Mouse (Mus musculus) spleen, adult 2 months (tissue): ENCODE measurements around the gene Ffar2. TPM values are rescaled to one million over a fixed set of nuclear protein-coding genes. Genes with fewer than 3 reads are reported as not detected.

Experiments
- DNase-seq, 2 experiments: peaks; one replicate each; pipeline versions ENCODE4 v3.0.0 to v3.0.0-alpha.2; 2012 to 2021; ENCODE audit warnings: low spot score in 2 of 2, low read depth in 1 of 2
- H3K27ac ChIP-seq: fragments of 200-500 bp; 2 replicates; pipeline ENCODE4 v1.5.1; 2012; ENCODE audit warnings: low read length, inconsistent platforms; ENCODE audit not compliant: insufficient read depth
- H3K27me3 ChIP-seq: fragments of 200-500 bp; 2 replicates; pipeline ENCODE4 v1.6.1; 2012; ENCODE audit warnings: mild to moderate bottlenecking, moderate library complexity, low read length, inconsistent platforms; ENCODE audit not compliant: control insufficient read depth, insufficient read depth
- H3K36me3 ChIP-seq: fragments of 200-500 bp; 2 replicates; pipeline ENCODE4 v1.6.1; 2012; ENCODE audit warnings: mild to moderate bottlenecking, low read length, inconsistent platforms; ENCODE audit not compliant: control insufficient read depth, insufficient read depth
- H3K4me1 ChIP-seq: fragments of 200-500 bp; 2 replicates; pipeline ENCODE4 v1.6.1; 2011; ENCODE audit warnings: inconsistent platforms; ENCODE audit not compliant: control insufficient read depth, insufficient read depth, insufficient read length
- H3K4me3 ChIP-seq: fragments of 200-500 bp; 2 replicates; pipeline ENCODE4 v1.5.1; 2011; ENCODE audit warnings: mild to moderate bottlenecking, inconsistent platforms; ENCODE audit not compliant: insufficient read depth, insufficient read length; ENCODE audit errors: extremely low read depth
- CTCF ChIP-seq: fragments of 200-500 bp; IDR thresholded peaks from 2 replicates; pipeline ENCODE4 v1.5.1; 2011; ENCODE audit warnings: mild to moderate bottlenecking, inconsistent platforms; ENCODE audit not compliant: insufficient read depth, insufficient read length, insufficient replicate concordance; ENCODE audit errors: extremely low read depth
- POLR2A ChIP-seq: fragments of 200-500 bp; IDR thresholded peaks from 2 replicates; pipeline ENCODE4 v1.6.1; 2011; ENCODE audit warnings: low read depth, low read length, inconsistent platforms
- WGBS: fragments of 180-500 bp; shearing (Covaris S2); methylation state at CpG from one replicate; pipeline ENCODE4 v1.1.7; 2018; 5-methylcytosine and 5-hydroxymethylcytosine counted together
- polyA plus RNA-seq: library from polyadenylated mRNA; depleted of rRNA; stranded (reverse); fragments of >200 nt; gene quantifications from 2 replicates; pipeline ENCODE4 v1.2.3, GENCODE M21; 2012; rRNA removed

The Ffar2 gene
- polyA plus RNA-seq, 1 experiment: 19.2 TPM

- H3K27ac ChIP-seq: no peak overlapping the region
- no peaks in the 10 kb centered on the region for H3K4me1 ChIP-seq
- H3K4me3 ChIP-seq: no peak overlapping the region
- WGBS: 38% methylated on average over 1 of the region's 1 CpGs
- DNase-seq: no peak
- H3K27me3 ChIP-seq: no peaks in the 10 kb centered on the region
- no peaks in the 10 kb centered on the region for H3K36me3 ChIP-seq
- TF ChIP-seq CTCF (no peak), POLR2A (no peak)
Observed at GRCm38 (mm10) chr7:30777911-30778310, 45.7 kb downstream of the Ffar2 start.

GRCm38 (mm10) chr7:30777081-30777579 lies 46.4 kb downstream of the Ffar2 start:
- Histone ChIP-seq H3K4me3 (no peak overlapping the region), H3K36me3 (no peaks in the 10 kb centered on the region), H3K27ac (no peak overlapping the region), H3K27me3 (no peaks in the 10 kb centered on the region), H3K4me1 (no peaks in the 10 kb centered on the region)
- WGBS: 87% methylated on average over 7 of the region's 7 CpGs
- TF ChIP-seq POLR2A (no peak), CTCF (no peak)
- DNase-seq: no peak

GRCm38 (mm10) chr7:30776104-30776503 lies 47.5 kb downstream of the Ffar2 start:
- H3K36me3 ChIP-seq: no peaks in the 10 kb centered on the region
- H3K4me1 ChIP-seq: no peaks in the 10 kb centered on the region
- H3K27ac ChIP-seq: no peak overlapping the region
- no peaks in the 10 kb centered on the region for H3K27me3 ChIP-seq
- no peak for DNase-seq
- 85% methylated on average over 9 of the region's 9 CpGs for WGBS
- no peak overlapping the region for H3K4me3 ChIP-seq
- no peak for TF ChIP-seq CTCF
- TF ChIP-seq POLR2A: no peak

GRCm38 (mm10) chr7:30769236-30769635 lies 54.3 kb downstream of the Ffar2 start:
- no peak overlapping the region for H3K27ac ChIP-seq
- H3K27me3 ChIP-seq: no peaks in the 10 kb centered on the region
- no peaks in the 10 kb centered on the region for H3K4me1 ChIP-seq
- 46% methylated on average over 9 of the region's 9 CpGs for WGBS
- H3K36me3 ChIP-seq: no peaks in the 10 kb centered on the region
- no peak for TF ChIP-seq CTCF
- no peak for TF ChIP-seq POLR2A
- H3K4me3 ChIP-seq: no peak overlapping the region
- DNase-seq: no peak

Other genes with a start within 250 kb of the Ffar2 start
- gene Kmt2b, start 235.0 kb downstream of the Ffar2 start, polyA plus RNA-seq: 59.7 and 71.7 TPM in 2 replicates
- gene Zbtb32, start 224.9 kb downstream of the Ffar2 start, polyA plus RNA-seq: 10.2 and 10.3 TPM in 2 replicates
- gene Upk1a, start 210.9 kb downstream of the Ffar2 start, polyA plus RNA-seq: 0.88 and 1.2 TPM in 2 replicates
- gene Cox6b1, start 197.6 kb downstream of the Ffar2 start, polyA plus RNA-seq: 116 and 120 TPM in 2 replicates
- gene Etv2, start 187.9 kb downstream of the Ffar2 start, polyA plus RNA-seq: not detected in 2 replicates
- gene Rbm42, start 173.5 kb downstream of the Ffar2 start, polyA plus RNA-seq: 56.5 and 74.5 TPM in 2 replicates
- 13.3 and 18.5 TPM in 2 replicates for gene Haus5, start 158.8 kb downstream of the Ffar2 start, polyA plus RNA-seq
- not detected in 2 replicates for gene Pmis2, start 152.2 kb downstream of the Ffar2 start, polyA plus RNA-seq
- gene 2200002J24Rik, start 124.8 kb downstream of the Ffar2 start, polyA plus RNA-seq: 0.41 and 0.63 TPM in 2 replicates
- 0.90 and 1.0 TPM in 2 replicates for gene Atp4a, start 111.6 kb downstream of the Ffar2 start, polyA plus RNA-seq
- 103 and 107 TPM in 2 replicates for gene Tmem147, start 94.2 kb downstream of the Ffar2 start, polyA plus RNA-seq
- gene Gapdhs, start 80.1 kb downstream of the Ffar2 start, polyA plus RNA-seq: 0.12 TPM in 1 of 2 replicates, not detected in the other
- 0.47 and 0.97 TPM in 2 replicates for gene Sbsn, start 72.3 kb downstream of the Ffar2 start, polyA plus RNA-seq
- 1.1 and 1.5 TPM in 2 replicates for gene Dmkn, start 60.0 kb downstream of the Ffar2 start, polyA plus RNA-seq
- not detected in 2 replicates for gene Krtdap, start 35.9 kb downstream of the Ffar2 start, polyA plus RNA-seq
- 0.59 and 0.84 TPM in 2 replicates for gene Ffar3, start 32.4 kb upstream of the Ffar2 start, polyA plus RNA-seq
- gene Ffar1, start 37.8 kb upstream of the Ffar2 start, polyA plus RNA-seq: 17.0 and 20.1 TPM in 2 replicates
- 269 and 316 TPM in 2 replicates for gene Cd22, start 56.6 kb upstream of the Ffar2 start, polyA plus RNA-seq
- gene Mag, start 91.1 kb upstream of the Ffar2 start, polyA plus RNA-seq: 3.5 TPM in 2 replicates
- gene Hamp2, start 100.9 kb upstream of the Ffar2 start, polyA plus RNA-seq: 15.6 and 18.2 TPM in 2 replicates
- gene Hamp, start 120.3 kb upstream of the Ffar2 start, polyA plus RNA-seq: 0.82 TPM in 1 of 2 replicates, not detected in the other
- gene Usf2, start 133.0 kb upstream of the Ffar2 start, polyA plus RNA-seq: 151 and 196 TPM in 2 replicates
- gene Lsr, start 149.7 kb upstream of the Ffar2 start, polyA plus RNA-seq: 7.5 and 9.4 TPM in 2 replicates
- gene Fam187b, start 150.0 kb upstream of the Ffar2 start, polyA plus RNA-seq: 0.35 and 0.63 TPM in 2 replicates
- 168 and 181 TPM in 2 replicates for gene Fxyd5, start 218.7 kb upstream of the Ffar2 start, polyA plus RNA-seq
- 1.1 and 1.2 TPM in 2 replicates for gene Fxyd7, start 227.7 kb upstream of the Ffar2 start, polyA plus RNA-seq
- 60.6 and 67.6 TPM in 2 replicates for gene Fxyd1, start 233.4 kb upstream of the Ffar2 start, polyA plus RNA-seq
- gene Lgi4, start 235.6 kb upstream of the Ffar2 start, polyA plus RNA-seq: 0.92 and 1.0 TPM in 2 replicates